Mouse (Mus musculus) E14TG2a.4 (cell line): Measurements from ENCODE around the gene Vangl1.
A peak's percentile ranks its signal among the peaks of the same experiment; 100 is the strongest.

ENCODE experiments used
- CTCF ChIP-seq: conservative IDR thresholded peaks from 2 replicates; pipeline ENCODE4 v1.5.1; 2014; ENCODE audit warnings: low read length
- NANOG ChIP-seq: IDR thresholded peaks from 2 replicates; pipeline ENCODE4 v1.6.1; 2014; ENCODE audit warnings: borderline replicate concordance, low read length, mixed read lengths
- POU5F1 ChIP-seq: IDR thresholded peaks from 2 replicates; pipeline ENCODE4 v1.6.1; 2014; ENCODE audit warnings: low read length, borderline replicate concordance

DNA sequence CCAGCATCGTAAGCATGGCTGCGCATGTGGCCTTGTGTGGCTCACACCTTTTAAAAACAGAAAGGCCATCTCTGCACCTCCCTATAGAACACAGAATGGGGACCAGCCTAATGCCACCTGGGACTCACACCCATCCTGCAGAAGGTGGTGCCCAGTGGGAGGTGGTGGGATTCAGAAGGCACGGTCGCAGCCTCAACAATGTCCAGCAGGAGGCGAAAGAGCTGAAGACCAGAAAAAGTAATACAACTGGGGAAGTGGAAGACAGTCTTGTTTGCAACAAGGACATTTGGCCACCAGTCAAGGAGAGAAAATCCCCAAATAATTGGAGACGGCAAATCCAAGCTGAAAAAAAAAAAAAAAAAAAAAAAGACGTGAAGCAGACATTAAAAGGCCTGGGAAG, 82.4 kb downstream of the Vangl1 start:
- TF ChIP-seq CTCF (peak; percentile 66), NANOG (no peak), POU5F1 (no peak)
